Mouse (Mus musculus) layer of hippocampus, adult 2 months (tissue): ENCODE results near the gene Map2k2. TPM values are rescaled to one million over a fixed set of nuclear protein-coding genes. Genes with fewer than 3 reads are reported as not detected.
A peak's percentile ranks its signal among the peaks of the same experiment; 100 is the strongest.
"Not testable (repeated sequence)": the region's sequence is repeated elsewhere in the genome, so short reads cannot be mapped to it uniquely, and the experiment has no call there.

Source experiments
- DNase-seq, 2 experiments: peaks; one replicate each; pipeline ENCODE4 v3.0.0; 2022; ENCODE audit warnings: low spot score in 2 of 2
- H3K27ac ChIP-seq: fragments of 200-600 bp; 2 replicates; pipeline ENCODE4 v1.8.1; 2022
- H3K4me3 ChIP-seq: fragments of 200-600 bp; 2 replicates; pipeline ENCODE4 v1.8.1; 2022; ENCODE audit warnings: mild to moderate bottlenecking
- CTCF ChIP-seq: fragments of 200-600 bp; conservative IDR thresholded peaks from 2 replicates; pipeline ENCODE4 v1.8.1; 2022; ENCODE audit warnings: antibody characterized with exemption, mild to moderate bottlenecking, moderate library complexity
- long read RNA-seq, 2 experiments: library from polyadenylated mRNA; stranded (forward); transcript quantifications; one replicate each; pipeline ENCODE4 v2.0.0; 2021; ENCODE audit warnings: borderline mapping rate in 2 of 2
- total RNA-seq, 2 experiments: library from RNA; stranded (reverse); gene quantifications; 2 replicates each; pipeline ENCODE4 v1.2.3; 2021

The Map2k2 gene
- 100 to 1,000 TPM; 132 to 139 TPM for total RNA-seq
- long read RNA-seq, experiment 1, transcript Map2k2-202 (11 exons, 1,556 nt) = major isoform, 42 of 90 reads
- long read RNA-seq, experiment 1, transcript Map2k2-207 (11 exons, 2,405 nt) = minor isoform, 14 of 90 reads
- long read RNA-seq, experiment 1, partial matches to known transcripts = 5 of 90 reads
- long read RNA-seq, experiment 1, other reads (novel, unspliced or antisense) = 29 of 90 reads
- long read RNA-seq, experiment 2, transcript Map2k2-207 (11 exons, 2,405 nt) = minor isoform, 18 of 142 reads
- long read RNA-seq, experiment 2, transcript Map2k2-202 (11 exons, 1,556 nt) = major isoform, 58 of 142 reads
- long read RNA-seq, experiment 2, partial matches to known transcripts = 15 of 142 reads
- long read RNA-seq, experiment 2, other reads (novel, unspliced or antisense) = 49 of 142 reads

DNA sequence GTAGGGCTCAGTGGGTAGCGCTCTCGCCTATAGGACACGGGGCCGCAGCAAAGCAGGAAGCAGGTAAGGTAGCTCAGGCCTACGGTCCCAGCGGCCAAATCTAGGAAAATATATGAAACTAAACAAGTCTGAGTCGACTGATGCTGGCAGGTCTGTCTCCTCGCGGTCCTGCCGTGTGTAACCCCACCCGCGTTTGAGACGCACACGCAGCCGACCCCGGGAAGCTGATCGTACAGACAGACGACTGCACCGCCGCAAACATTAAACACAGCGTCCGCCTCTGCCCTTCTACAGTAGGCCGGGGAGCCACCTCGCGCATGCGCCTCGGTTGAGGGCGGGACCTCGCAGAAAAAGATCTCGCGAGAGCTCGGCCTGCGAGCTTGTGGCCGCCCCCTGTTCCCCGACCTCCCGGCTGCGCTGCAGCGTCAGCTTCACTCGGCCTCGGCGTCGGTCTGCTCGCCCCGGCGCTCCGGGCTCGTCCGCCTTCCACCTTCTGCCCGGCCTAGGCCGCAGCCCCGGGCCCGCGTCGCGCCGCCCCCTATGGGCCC, at the start of gene Map2k2:
Gene Map2k2 (plus strand): TSS at position 351 of the 548 bp plus-strand sequence.
- no peak for TF ChIP-seq CTCF
- peak within 1 kb of the TSS; percentile 96 for H3K4me3 ChIP-seq
- peak; percentile 96 to 97 for DNase-seq
- H3K27ac ChIP-seq = peak within 1 kb of the TSS; percentile 99

DNA sequence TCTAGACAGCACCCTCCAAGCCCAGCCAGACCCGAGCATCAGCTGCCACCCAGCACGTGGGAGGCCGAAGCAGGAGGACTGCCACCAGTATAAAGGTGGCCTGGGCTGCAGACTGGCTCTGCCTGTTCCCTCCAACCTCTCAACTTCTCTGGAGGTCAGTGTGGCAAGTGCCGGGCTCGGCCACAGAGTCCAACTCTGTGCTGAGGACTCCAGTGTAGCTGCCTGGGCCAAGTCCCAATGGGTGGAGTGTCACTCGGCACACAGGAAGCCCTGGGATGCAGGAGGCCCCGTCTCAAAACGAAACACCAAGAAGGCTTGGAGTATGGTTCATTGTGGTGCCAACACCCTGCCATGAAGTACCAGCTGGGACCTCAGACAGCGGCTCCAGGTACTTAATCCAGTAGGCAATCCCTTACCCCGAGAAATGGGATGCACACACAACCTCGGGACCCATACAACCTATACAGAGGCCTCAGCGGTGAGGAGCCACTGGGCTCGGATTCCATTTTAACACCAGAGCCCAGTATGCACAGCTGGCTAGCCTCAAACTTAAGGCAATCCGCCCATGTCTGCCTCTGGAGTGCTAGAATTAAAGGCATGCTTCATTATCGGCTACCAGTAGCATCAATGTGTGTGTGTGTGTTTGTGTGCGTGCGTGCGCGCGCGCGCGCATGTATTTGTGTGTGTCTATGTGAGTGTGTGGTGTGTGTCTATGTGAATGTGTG, 48.1 kb upstream of the Map2k2 start:
- Histone ChIP-seq H3K4me3 (no peak overlapping the region), H3K27ac (peak overlapping the region; percentile 18; the same call in 1 of the 2 replicates)
- TF ChIP-seq CTCF = no peak
- no peak for DNase-seq

DNA sequence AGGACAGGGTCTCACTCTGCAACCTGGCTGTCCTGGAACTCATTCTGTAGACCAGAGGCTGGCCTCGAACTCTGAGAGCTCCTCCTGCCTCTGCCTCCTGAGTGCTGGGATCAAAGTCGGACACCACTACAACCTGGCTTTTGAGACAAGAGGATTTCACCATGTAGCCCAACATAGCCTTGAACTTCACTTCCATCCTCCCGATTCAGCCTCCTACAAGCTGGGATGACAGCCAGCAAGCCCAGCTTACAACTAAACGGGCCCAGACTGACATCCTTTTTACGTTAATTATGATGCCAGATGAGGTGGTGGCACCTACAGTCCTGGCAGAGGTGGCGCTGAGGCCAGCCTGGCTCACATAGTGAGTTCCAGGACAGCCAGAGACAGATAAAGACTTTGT, 46.8 kb upstream of the Map2k2 start:
- peak overlapping the region; percentile 90 for H3K4me3 ChIP-seq
- DNase-seq = no peak
- no peak for TF ChIP-seq CTCF
- peak overlapping the region; percentile 95; the same call in 1 of the 2 replicates for H3K27ac ChIP-seq

GRCm38 (mm10) chr10:81059603-81060543, 45.8 kb upstream of the Map2k2 start, which contains the start of gene Sgta:
Gene Sgta, minus strand, starts transcription at chr10:81060181.
- Histone ChIP-seq H3K27ac (peak within 1 kb of the TSS; percentile 95), H3K4me3 (peak within 1 kb of the TSS; percentile 90)
- DNase-seq = peak; percentile 100
- no peak for TF ChIP-seq CTCF

DNA sequence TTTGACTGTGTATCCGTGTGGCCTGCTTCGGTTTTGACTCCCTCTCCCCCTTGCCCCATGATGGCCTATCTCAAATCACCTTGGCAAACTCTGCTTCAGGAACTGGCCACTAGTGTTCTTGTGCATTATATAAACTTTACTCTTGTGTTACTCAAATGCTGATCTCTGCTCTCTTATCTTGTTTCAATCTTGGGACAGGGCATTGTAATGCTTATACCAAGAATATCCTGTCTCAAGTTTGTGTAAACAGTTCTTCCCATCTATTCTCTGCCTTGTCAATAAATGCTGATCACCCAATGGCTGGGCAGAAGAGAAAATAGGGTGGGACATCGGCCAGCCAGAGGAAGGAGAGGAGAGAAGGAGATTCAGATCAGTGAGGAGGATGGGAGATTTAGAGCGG, 43.0 kb upstream of the Map2k2 start:
- no peak overlapping the region for H3K27ac ChIP-seq
- TF ChIP-seq CTCF = no peak
- H3K4me3 ChIP-seq = no peak overlapping the region
- no peak for DNase-seq

DNA sequence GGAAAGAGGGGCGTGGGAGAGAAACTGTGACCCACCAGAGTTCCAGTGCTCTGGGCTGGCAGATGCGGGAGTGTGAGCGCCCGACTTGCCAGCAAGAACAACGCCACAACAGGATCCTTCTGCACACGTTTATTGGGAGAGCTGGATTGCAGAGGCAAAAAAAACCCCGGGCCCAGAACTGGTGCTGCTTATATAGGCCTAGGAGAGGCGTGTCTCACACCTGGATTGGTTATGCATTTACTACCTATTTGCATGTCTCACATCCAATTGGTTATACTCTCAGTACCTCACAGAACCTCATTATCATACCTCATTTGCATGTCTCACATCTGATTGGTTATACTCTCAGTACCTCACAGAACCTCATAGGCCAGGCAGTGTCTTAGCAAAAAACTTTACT, 41.2 kb upstream of the Map2k2 start:
- not testable (repeated sequence) for H3K27ac ChIP-seq

GRCm38 (mm10) chr10:81068706-81069105, 37.0 kb upstream of the Map2k2 start:
- no peak for DNase-seq
- no peak overlapping the region for H3K4me3 ChIP-seq
- H3K27ac ChIP-seq = peak overlapping the region; percentile 81
- TF ChIP-seq CTCF = no peak

More for the DNA sequence above, 41.2 kb upstream of the Map2k2 start:
- DNase-seq, H3K4me3 ChIP-seq: not testable (repeated sequence)

GRCm38 (mm10) chr10:81069836-81070235, 35.9 kb upstream of the Map2k2 start, which contains the start of gene Thop1:
Gene Thop1, plus strand, starts transcription at chr10:81070035.
- no peak for TF ChIP-seq CTCF
- peak; percentile 96 to 98 for DNase-seq
- H3K4me3 ChIP-seq = peak within 1 kb of the TSS; percentile 93
- H3K27ac ChIP-seq = peak within 1 kb of the TSS; percentile 94

DNA sequence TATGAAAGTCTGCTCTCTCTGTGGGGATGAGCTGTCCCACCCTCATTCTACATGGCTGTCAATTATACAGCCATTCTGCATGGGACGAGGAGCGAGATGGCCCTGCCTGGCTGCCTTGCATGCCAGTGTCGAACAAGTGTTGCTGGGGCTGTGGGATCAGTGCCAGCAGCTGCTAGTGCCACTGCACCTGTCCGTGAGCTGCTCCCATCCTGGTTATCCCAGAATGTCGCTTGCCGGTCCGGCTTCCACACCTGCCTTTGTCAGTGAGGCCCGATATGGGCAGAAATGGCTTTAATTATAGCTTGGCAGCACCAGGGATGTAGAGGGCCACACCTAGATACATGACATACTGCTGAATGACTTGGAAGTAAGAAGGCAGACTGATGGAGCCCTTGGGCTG, 33.4 kb upstream of the Map2k2 start:
- no peak for DNase-seq
- H3K4me3 ChIP-seq = no peak overlapping the region

GRCm38 (mm10) chr10:81073464-81073863, 32.3 kb upstream of the Map2k2 start:
- TF ChIP-seq CTCF = peak; percentile 75
- no peak for DNase-seq
- H3K27ac ChIP-seq = no peak overlapping the region
- H3K4me3 ChIP-seq = no peak overlapping the region

More for the DNA sequence above, 33.4 kb upstream of the Map2k2 start:
- no peak overlapping the region for H3K27ac ChIP-seq
- no peak for TF ChIP-seq CTCF

DNA sequence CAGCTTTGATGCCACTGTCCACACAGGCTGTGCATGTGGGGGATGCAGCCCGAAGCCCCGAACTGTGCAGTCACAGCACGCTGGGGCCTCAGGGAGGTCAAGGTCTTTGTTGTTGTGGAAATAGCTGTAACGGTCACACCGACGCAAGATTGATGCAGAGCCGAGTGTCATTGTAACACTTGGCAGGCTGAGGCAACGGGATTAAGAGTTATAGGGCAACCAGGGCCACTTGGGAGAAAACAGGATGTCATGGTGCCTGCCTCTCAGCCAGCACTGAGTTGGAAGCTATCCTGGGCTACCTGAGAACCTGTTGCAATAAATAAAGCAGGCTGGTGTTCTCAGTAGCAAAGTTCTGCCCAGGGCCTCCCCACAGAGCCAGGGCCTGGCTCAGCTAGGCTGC, 30.0 kb upstream of the Map2k2 start:
- Histone ChIP-seq H3K4me3 (no peak overlapping the region), H3K27ac (no peak overlapping the region)
- no peak for DNase-seq
- no peak for TF ChIP-seq CTCF

DNA sequence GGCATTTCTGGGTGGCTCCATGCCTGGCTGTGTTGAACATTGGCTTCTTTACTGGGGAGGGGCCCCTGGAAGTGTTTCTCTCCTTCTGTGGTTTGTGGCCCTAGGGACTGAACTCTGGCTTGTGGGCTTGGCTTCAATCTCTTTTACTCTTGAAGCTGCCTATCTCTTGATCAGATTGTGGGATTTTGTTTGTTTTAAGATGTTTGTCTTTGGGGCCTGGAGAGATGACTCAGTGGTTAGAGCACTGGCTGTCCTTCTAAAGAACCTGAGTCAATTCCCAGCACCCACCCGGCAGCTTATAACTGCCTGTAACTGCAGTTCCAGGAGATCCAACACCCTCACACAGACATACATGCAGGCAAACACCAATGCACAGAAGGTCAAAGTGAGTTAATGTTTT, 29.4 kb upstream of the Map2k2 start:
- TF ChIP-seq CTCF = no peak
- H3K4me3 ChIP-seq = no peak overlapping the region
- DNase-seq = no peak
- no peak overlapping the region for H3K27ac ChIP-seq
